Mouse (Mus musculus) kidney, embryonic 15.5 days (tissue): ENCODE results near the gene Bri3bp. TPM values are rescaled to one million over a fixed set of nuclear protein-coding genes. Genes with fewer than 3 reads are reported as not detected.
"Not testable (repeated sequence)": the region's sequence is repeated elsewhere in the genome, so short reads cannot be mapped to it uniquely, and the experiment has no call there.

Experiments used
- ATAC-seq: fragments of 200-750 bp; cut with Nextera tagmentation; replicated peaks from 2 replicates; pipeline ENCODE4 v1.8.0; 2017; ENCODE audit warnings: moderate TSS enrichment; ENCODE audit not compliant: low FRiP score
- H3K27ac ChIP-seq: fragments of 300-500 bp; sonication (generic); 2 replicates; pipeline ENCODE4 v1.5.1; 2015; ENCODE audit warnings: mild to moderate bottlenecking, inconsistent platforms
- H3K27me3 ChIP-seq: fragments of 300-500 bp; sonication (generic); 2 replicates; pipeline ENCODE4 v1.6.1; 2015; ENCODE audit warnings: inconsistent platforms
- H3K36me3 ChIP-seq: fragments of 300-500 bp; sonication (generic); 2 replicates; pipeline ENCODE4 v1.6.1; 2015; ENCODE audit warnings: inconsistent platforms
- H3K4me1 ChIP-seq: fragments of 300-500 bp; sonication (generic); 2 replicates; pipeline ENCODE4 v1.6.1; 2015; ENCODE audit warnings: inconsistent platforms
- H3K4me2 ChIP-seq: fragments of 300-500 bp; sonication (generic); 2 replicates; pipeline ENCODE4 v1.6.1; 2015; ENCODE audit warnings: moderate library complexity, mild to moderate bottlenecking, inconsistent platforms
- H3K4me3 ChIP-seq: fragments of 300-500 bp; sonication (generic); replicated peaks from 2 replicates; pipeline ENCODE4 v1.5.1; 2015; ENCODE audit warnings: mild to moderate bottlenecking, inconsistent platforms
- H3K9ac ChIP-seq: fragments of 300-500 bp; sonication (generic); 2 replicates; pipeline ENCODE4 v1.6.1; 2015; ENCODE audit warnings: mild to moderate bottlenecking, inconsistent platforms
- H3K9me3 ChIP-seq: fragments of 300-500 bp; sonication (generic); replicated peaks from 2 replicates; pipeline ENCODE4 v1.6.1; 2016; ENCODE audit warnings: inconsistent platforms
- WGBS: fragments of 180-500 bp; shearing (Covaris S2); methylation state at CpG from one replicate; pipeline ENCODE4 v1.1.7; 2015; ENCODE audit warnings: mixed read lengths; 5-methylcytosine and 5-hydroxymethylcytosine counted together
- polyA plus RNA-seq: library from polyadenylated mRNA; unstranded; fragments of >200 nt; fragmentation: Nextera tagmentation; extraction: Ambion mirVana; gene quantifications from 2 replicates; pipeline ENCODE4 v1.2.1, GENCODE M21; 2015

Bri3bp gene
- polyA plus RNA-seq, 1 experiment from 2014 or later, result 41.5 TPM

DNA sequence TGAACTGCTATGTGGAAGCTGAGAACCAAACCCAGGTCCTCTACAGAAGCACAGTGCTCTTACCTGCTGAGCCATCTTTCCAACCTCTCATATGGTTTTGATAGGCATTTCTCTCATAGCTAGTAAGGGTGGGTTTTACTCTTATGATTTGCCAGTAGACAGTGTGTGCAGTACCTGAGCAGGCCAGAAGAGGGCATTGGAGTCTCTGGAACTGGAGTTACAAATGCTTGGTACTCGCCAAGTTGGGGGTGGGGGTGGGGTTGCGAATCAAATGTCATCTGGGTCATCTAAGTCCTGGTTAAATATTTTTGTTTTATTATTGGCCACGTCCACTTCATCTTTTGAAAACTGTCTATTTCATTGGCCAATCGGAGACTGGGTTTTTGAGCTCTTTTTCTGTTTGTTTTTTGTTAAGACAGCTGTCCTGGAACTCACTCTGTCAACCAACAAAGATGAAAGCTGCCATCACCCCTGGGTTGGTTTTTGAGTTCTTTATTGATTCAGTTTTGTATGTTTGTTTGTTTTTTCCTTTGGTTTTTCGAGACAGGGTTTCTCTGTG lies 29.3 kb upstream of the Bri3bp start:
- no peak for ATAC-seq
- 60% methylated on average over 5 of the region's 5 CpGs for WGBS

DNA sequence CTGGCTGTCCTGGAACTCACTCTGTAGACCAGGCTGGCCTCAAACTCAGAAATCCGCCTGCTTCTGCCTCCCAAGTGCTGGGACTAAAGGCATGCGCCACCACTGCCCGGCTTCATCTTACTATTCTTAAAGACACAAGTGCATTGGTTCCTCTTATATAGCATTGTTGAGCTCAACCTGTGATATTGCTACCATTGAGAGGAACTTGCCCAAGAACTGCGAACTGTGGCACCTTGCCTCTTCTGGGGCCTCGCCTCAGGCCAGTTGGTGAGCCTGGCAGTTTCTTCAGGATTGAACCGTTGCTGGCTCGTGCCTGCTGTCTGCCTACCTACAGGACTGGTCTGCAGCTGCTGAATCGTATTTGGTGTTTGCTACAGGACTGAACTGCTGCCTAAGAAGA lies 28.8 kb upstream of the Bri3bp start:
- not testable (repeated sequence) for H3K4me2 ChIP-seq, H3K9ac ChIP-seq, H3K27ac ChIP-seq, H3K4me3 ChIP-seq, H3K9me3 ChIP-seq, H3K27me3 ChIP-seq, ATAC-seq
- 88% methylated on average over 8 of the region's 8 CpGs for WGBS
- peaks cover 22% of the 10 kb centered on the region for H3K4me1 ChIP-seq
- H3K36me3 ChIP-seq, result peaks cover 46% of the 10 kb centered on the region

More for the DNA sequence above, 29.3 kb upstream of the Bri3bp start:
- no peaks in the 10 kb centered on the region for H3K27me3 ChIP-seq
- no peak overlapping the region for H3K27ac ChIP-seq
- H3K4me1 ChIP-seq, result peaks cover 27% of the 10 kb centered on the region
- no peak overlapping the region for H3K4me2 ChIP-seq
- peaks cover 41% of the 10 kb centered on the region for H3K36me3 ChIP-seq
- H3K4me3 ChIP-seq, result no peak overlapping the region
- H3K9ac ChIP-seq, result no peak overlapping the region
- H3K9me3 ChIP-seq, result no peaks in the 10 kb centered on the region

DNA sequence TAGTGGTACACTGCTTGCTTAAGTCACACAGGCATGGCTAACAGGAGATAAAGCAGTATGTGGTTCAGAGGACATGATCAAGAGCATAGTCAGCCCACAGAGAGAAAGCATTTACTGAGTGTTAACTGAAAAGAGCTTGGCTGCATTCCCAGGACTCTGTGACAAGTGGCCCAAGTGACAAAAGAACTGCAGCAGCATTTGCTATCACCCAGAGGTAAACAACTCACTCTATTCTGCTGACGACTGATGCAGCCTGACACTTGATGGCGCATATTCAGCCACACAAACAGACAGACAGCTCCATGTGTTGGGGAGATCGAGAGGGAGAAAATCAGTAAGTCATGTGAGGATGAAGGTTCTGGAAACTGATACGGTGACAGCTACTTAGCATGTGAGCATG lies 27.6 kb upstream of the Bri3bp start:
- H3K4me1 ChIP-seq, result peaks cover 15% of the 10 kb centered on the region
- ATAC-seq, result no peak
- H3K36me3 ChIP-seq, result peaks cover 58% of the 10 kb centered on the region
- WGBS, result 88% methylated on average over 4 of the region's 4 CpGs
- H3K9me3 ChIP-seq, result no peaks in the 10 kb centered on the region
- H3K27me3 ChIP-seq, result no peaks in the 10 kb centered on the region
- no peak overlapping the region for H3K27ac ChIP-seq
- H3K4me2 ChIP-seq, result no peak overlapping the region
- no peak overlapping the region for H3K4me3 ChIP-seq
- no peak overlapping the region for H3K9ac ChIP-seq

DNA sequence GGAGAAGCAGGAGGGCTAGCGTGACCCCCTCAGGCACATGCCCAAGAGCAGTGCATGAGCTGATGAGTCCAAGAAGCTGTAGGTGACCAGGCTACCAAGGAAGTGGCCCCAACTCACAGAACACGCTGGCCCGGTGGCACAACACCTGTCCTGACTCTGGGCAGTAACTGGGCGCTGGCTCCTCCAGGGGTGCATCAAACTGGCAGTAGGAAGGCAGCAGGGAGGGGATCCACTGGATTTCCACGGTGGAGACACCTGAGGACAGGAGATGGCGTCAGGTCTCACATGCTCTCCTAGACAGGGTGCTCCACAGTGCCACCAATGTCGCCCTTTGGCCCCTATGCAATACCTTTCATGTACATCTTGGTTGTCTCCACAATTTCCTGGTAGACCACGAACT lies 25.2 kb upstream of the Bri3bp start:
- no peak overlapping the region for H3K4me3 ChIP-seq
- H3K9me3 ChIP-seq, result no peaks in the 10 kb centered on the region
- ATAC-seq, result no peak
- no peak overlapping the region for H3K27ac ChIP-seq
- 94% methylated on average over 8 of the region's 8 CpGs for WGBS
- no peaks in the 10 kb centered on the region for H3K4me1 ChIP-seq
- no peaks in the 10 kb centered on the region for H3K27me3 ChIP-seq
- H3K36me3 ChIP-seq, result peaks cover 82% of the 10 kb centered on the region
- no peak overlapping the region for H3K4me2 ChIP-seq
- H3K9ac ChIP-seq, result no peak overlapping the region

DNA sequence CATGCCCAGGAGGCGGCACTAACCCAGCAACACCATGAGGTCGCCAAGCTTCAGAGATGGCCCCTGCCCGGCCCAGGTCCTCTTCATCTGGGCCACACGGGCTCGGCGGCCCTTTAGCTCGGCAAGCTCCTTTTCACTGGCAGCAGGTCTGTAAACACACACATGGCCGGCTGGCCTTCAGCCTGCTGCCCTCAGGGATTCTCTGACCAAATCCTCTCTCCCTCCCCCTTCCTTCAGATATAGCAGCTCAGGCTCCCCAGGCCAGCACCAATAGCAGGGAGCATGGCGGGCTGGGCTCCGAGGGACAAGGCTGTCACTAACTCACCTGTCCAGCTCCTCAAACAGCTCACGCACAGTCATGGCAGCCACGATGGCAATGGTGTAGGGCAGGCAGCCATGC lies 22.7 kb upstream of the Bri3bp start:
- Histone ChIP-seq H3K9ac (no peak overlapping the region), H3K27ac (no peak overlapping the region), H3K9me3 (no peaks in the 10 kb centered on the region), H3K27me3 (no peaks in the 10 kb centered on the region), H3K4me1 (no peaks in the 10 kb centered on the region), H3K4me3 (no peak overlapping the region), H3K36me3 (peaks cover 98% of the 10 kb centered on the region), H3K4me2 (no peak overlapping the region)
- 93% methylated on average over 12 of the region's 12 CpGs for WGBS
- no peak for ATAC-seq

DNA sequence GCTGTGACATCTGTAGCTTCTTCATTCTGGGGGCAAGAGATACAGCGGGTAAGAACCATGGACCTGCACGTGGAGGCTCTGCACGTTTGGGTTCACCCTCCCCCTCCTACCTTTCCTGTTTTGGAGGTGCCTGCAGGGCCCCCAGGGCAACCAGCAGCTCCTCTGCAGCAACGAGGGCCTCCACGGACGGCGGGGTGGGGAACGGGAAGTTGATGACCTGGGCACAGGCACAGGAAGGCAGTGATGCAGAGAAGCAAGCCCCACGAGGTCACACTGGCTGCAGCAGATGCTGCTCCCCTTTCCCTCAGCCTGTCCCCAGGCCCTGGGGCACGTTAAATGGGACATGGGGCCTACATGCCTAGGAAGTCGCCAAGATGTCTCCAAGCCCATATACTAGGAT lies 22.2 kb upstream of the Bri3bp start:
- no peak for ATAC-seq
- 65% methylated on average over 11 of the region's 11 CpGs for WGBS
- no peaks in the 10 kb centered on the region for H3K9me3 ChIP-seq
- H3K4me2 ChIP-seq, result no peak overlapping the region
- no peak overlapping the region for H3K27ac ChIP-seq
- H3K4me3 ChIP-seq, result no peak overlapping the region
- H3K9ac ChIP-seq, result no peak overlapping the region
- no peaks in the 10 kb centered on the region for H3K4me1 ChIP-seq
- H3K27me3 ChIP-seq, result no peaks in the 10 kb centered on the region
- peaks cover 98% of the 10 kb centered on the region for H3K36me3 ChIP-seq

DNA sequence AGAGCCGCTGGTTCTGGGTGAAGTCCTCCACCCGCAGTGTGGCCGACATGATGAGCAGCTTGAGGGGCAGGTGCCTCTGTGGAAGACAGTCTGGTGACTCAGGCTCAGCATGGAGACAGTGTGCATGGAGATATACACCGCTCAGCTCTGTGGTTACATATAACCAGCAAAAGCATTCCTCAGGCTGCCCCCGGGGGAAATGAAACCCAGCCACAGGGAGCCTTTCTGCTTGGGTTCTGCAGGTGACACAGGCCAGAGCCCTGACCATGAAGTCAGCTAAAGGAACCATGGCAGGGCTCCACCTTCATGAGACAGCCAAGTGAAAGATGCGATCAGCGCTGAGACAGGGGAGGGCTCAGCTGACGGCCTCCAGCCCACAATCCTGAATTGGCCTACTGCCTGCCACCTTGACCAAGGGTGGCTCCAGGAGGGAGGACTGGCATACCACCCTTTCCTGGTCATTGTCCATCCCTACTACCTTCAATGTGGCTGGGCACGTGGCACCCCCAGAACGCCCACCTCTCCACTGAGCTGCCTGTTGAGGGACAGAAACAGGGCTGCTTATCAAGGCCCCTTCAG lies 15.6 kb upstream of the Bri3bp start:
- 88% methylated on average over 10 of the region's 10 CpGs for WGBS
- peaks cover 100% of the 10 kb centered on the region for H3K36me3 ChIP-seq
- H3K9me3 ChIP-seq, result no peaks in the 10 kb centered on the region
- H3K27ac ChIP-seq, result no peak overlapping the region
- H3K27me3 ChIP-seq, result no peaks in the 10 kb centered on the region
- H3K4me1 ChIP-seq, result no peaks in the 10 kb centered on the region
- no peak overlapping the region for H3K9ac ChIP-seq
- no peak for ATAC-seq
- no peak overlapping the region for H3K4me2 ChIP-seq
- no peak overlapping the region for H3K4me3 ChIP-seq

DNA sequence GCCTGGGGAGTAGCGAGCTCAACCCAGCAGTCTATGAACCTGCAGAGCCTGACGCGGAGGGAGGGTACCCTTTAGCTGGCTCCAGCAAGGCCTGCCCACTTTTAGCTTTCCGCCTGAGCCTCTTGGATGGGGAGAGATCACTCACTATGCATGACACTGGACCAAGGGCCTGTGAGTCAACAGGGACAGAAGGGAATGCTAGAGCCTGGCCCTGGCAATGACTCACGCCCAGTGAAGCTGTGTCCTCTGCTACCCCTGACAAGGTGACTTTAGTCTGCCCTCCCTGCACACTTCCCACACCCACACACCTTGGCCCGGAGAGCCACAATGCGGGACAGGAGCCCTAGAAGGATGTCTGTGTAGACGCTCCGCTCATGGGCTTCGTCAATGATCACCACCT lies 15.0 kb upstream of the Bri3bp start:
- Histone ChIP-seq H3K27me3 (no peaks in the 10 kb centered on the region), H3K27ac (no peak overlapping the region), H3K9ac (no peak overlapping the region), H3K9me3 (no peaks in the 10 kb centered on the region), H3K4me2 (no peak overlapping the region), H3K4me3 (no peak overlapping the region), H3K36me3 (peaks cover 100% of the 10 kb centered on the region), H3K4me1 (no peaks in the 10 kb centered on the region)
- ATAC-seq, result no peak
- WGBS, result 94% methylated on average over 10 of the region's 10 CpGs

DNA sequence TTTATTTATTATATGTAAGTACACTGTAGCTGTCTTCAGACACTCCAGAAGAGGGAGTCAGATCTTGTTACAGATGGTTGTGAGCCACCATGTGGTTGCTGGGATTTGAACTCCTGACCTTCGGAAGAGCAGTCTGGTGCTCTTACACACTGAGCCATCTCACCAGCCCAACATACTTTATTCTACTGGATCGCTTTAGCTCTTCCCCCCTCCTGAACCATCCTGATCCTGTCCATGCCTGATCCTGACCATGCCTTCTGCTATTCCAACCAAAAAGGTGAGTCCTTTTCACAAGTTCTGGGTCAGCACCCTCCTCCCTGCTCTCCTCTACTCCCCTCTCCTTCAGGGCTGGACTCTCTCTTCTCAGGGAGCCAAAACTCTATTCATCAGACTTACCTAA lies 9.0 kb upstream of the Bri3bp start:
- not testable (repeated sequence) for H3K9ac ChIP-seq, H3K27ac ChIP-seq, H3K27me3 ChIP-seq, H3K9me3 ChIP-seq, H3K4me2 ChIP-seq, ATAC-seq
- 0 out of 2 replicates have a peak overlapping the region, but pooled peaks have one; percentile 97 for H3K4me3 ChIP-seq
- peaks cover 13% of the 10 kb centered on the region for H3K4me1 ChIP-seq
- H3K36me3 ChIP-seq, result peaks cover 46% of the 10 kb centered on the region
- WGBS, result 87% methylated on average over 2 of the region's 2 CpGs

DNA sequence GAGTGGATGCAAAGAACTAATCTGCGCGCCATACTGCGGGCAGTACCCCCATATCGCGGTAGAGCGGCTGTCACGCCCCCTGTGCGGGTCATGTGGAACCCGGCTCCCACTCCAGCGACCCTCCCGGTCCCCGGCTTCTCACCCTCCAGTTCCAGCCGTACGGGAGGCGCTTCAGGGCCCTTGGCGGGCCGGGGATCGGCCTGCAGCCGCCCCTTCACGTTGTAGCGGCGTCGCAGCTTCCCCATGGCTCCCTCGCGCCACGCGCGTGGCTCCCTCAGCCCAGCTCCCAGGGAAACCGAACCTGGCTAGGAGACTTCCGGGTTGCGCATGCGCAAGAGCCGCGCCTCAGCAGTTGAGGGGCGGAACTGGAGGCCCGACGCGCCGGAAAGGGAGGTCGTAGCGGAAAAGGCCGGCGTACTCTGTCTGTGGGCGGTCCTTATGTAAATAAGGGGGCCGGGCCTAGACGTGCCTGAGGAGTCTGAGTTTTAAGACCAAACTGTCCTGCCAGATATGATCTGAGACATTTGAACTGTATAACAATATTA lies 7.5 kb upstream of the Bri3bp start, which contains the start of gene Dhx37:
Dhx37 (minus strand) TSS at position 329 of the 545 bp plus-strand sequence.
- H3K4me3 ChIP-seq, result peak within 1 kb of the TSS; percentile 97
- 0% methylated on average over 46 of the region's 46 CpGs for WGBS
- H3K4me2 ChIP-seq, result peak within 1 kb of the TSS; percentile 92
- H3K27ac ChIP-seq, result 0 out of 2 replicates have a peak within 1 kb of the TSS, but pooled peaks have one; percentile 66
- peak; percentile 98 for ATAC-seq
- no peaks in the 10 kb centered on the region for H3K27me3 ChIP-seq
- H3K9ac ChIP-seq, result peak within 1 kb of the TSS; percentile 96
- peaks cover 13% of the 10 kb centered on the region for H3K4me1 ChIP-seq
- H3K36me3 ChIP-seq, result peaks cover 31% of the 10 kb centered on the region
- H3K9me3 ChIP-seq, result no peaks in the 10 kb centered on the region

DNA sequence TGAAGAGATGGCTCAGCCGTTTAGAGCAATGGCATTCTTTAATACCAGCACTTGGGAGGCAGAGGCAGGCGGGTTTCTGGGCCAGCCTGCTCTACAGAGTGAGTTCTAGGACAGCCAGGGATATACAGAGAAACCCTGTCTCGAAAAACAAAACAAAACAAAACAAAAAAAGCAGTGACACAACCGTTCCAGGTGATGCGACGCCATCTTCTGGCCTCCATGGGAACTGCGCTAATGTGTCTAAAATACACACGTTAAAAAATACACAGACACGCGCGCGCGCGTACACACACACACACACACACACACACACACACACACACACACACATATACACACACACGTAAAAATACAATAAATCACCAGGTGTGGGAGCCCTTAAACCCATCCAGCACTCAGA lies 7.0 kb upstream of the Bri3bp start:
- H3K27ac ChIP-seq, H3K9ac ChIP-seq, H3K9me3 ChIP-seq, H3K27me3 ChIP-seq, ATAC-seq: not testable (repeated sequence)
- Histone ChIP-seq H3K36me3 (peaks cover 26% of the 10 kb centered on the region), H3K4me1 (peaks cover 13% of the 10 kb centered on the region), H3K4me3 (peak overlapping the region; percentile 97), H3K4me2 (peak overlapping the region; percentile 92)
- 57% methylated on average over 15 of the region's 15 CpGs for WGBS

DNA sequence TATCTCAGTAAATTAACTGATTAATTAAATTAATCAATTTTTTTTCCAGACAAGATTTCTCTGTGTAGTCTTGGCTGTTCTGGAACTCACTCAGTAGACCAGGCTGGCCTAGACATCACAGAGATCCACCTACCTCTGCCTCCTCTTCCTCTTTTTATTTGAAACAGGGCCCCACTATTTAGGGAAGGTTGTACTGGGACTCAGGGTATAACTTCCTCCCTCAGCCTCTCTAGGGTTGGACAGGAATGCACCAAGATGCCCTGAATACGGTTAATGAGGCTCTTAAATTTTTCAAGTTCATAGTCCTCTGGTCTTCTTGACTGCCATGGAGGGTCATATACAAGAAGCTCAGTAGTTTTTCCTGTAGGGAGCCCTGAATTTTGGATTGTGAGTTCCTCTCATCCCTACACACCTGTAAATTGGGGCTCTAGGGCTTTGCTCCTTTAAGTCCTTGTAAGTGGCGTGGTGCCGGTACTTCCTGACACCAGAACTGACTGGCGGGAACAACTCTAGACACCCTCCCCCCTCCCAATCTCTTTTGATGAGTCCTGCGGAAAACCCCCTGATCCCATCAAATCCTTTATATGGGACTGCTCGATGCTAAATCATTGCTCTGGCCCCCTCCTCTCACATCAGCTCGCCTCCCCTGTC lies 660 bp upstream of the Bri3bp start:
- no peaks in the 10 kb centered on the region for H3K27me3 ChIP-seq
- peak overlapping the region; percentile 89 for H3K27ac ChIP-seq
- peaks cover 6% of the 10 kb centered on the region; the same call in 1 of the 2 replicates for H3K36me3 ChIP-seq
- H3K9ac ChIP-seq, result peak overlapping the region; percentile 96
- H3K9me3 ChIP-seq, result no peaks in the 10 kb centered on the region
- H3K4me3 ChIP-seq, result peak overlapping the region; percentile 97
- peaks cover 24% of the 10 kb centered on the region for H3K4me1 ChIP-seq
- H3K4me2 ChIP-seq, result peak overlapping the region; percentile 91
- no peak; the same call in 1 of the 2 replicates for ATAC-seq
- WGBS, result 4% methylated on average over 7 of the region's 7 CpGs
